Mouse (Mus musculus): ENCODE data around the gene Tmem231. TPM values are rescaled to one million over a fixed set of nuclear protein-coding genes. Genes with fewer than 3 reads are reported as not detected.

Tmem231 gene
- polyA plus RNA-seq, 1 experiment from 2014 or later: 8.2 TPM

DNA sequence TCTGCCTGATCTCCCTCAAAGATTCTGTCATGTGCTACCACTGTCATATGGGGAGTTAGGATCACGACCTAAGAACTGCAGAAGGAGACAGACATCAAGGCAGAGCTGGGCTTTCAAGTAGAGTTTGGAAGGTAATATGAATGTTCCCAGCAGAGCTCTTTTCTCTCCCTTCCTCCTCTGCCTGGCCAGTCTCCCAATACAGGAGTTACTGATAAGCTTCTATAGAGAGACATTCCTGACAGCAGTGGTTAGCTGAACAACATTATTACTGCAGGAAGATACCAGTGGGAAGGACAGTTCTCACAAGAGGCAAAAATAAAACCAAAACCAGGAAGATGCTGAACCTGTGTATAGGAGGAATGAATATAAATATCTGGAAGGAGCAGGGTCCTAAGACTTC lies 28.9 kb upstream of the Tmem231 start:
- DNase-seq (ENCODE audit: low spot score): no peak
- Histone ChIP-seq H3K4me3 (no peak overlapping the region), H3K4me1 (peaks cover 25% of the 10 kb centered on the region), H3K36me3 (peaks cover 18% of the 10 kb centered on the region), H3K27ac (no peak overlapping the region), H3K27me3 (ENCODE audit: insufficient read depth, poor library complexity, severe bottlenecking) (no peaks in the 10 kb centered on the region), H3K9me3 (no peaks in the 10 kb centered on the region)
- WGBS: 36% methylated on average over 1 of the region's 1 CpGs

DNA sequence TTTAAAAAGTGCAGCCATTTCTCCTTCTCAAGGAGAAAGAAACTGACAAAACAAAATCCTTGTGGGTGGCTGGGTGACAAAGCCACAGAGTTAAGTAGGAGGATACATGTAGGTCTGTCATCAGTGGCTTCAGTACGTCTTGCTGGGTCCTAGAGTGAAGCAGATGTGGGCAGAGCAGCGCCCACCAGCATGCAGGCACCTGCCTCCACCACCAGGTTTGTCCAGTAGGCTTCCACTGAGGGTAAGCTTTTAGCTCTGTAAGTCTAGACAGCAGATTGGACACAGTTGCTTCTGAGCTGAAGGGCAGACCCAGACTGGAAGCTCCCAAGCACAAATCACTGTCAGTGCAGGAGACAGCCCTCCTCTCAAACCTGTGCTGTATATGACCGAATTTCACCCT lies 27.6 kb upstream of the Tmem231 start:
- no peaks in the 10 kb centered on the region for H3K27me3 ChIP-seq (ENCODE audit: insufficient read depth, poor library complexity, severe bottlenecking)
- WGBS: 65% methylated on average over 3 of the region's 3 CpGs
- H3K9me3 ChIP-seq: no peaks in the 10 kb centered on the region

DNA sequence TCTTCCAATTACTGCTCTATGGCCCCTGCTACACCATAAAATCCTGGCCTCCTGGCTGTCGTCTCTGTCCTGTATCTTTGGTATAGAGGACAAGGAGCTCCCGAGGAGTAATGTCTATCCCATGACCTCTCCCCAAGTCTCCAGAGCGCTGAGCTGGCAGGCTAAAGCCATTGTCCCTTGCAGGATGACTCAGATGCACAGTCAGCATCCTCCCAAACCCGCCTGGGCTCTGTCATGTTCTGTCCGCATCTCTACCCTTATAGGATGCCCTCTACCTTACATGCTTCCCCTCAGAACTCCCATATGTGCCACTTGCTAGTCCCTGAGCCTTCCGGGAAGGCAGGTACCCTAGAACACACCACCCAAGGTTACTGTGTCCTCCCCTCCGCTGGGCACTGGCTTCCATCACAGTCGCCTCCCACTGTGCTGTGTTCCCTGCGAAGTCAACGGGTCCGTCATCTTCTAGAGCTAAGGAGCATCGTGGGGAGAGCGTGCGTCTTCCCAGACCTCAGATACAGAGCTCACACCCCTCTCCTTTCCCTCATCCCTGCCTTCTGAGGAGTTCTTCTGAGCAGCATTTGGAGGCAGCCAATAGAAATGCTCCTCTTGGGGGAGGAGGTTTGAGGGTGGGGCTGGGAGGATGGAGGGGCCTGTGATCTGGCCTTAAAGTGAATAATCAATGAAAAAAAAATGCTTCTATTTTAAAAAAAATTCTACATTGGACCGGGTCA lies 27.1 kb upstream of the Tmem231 start:
- Histone ChIP-seq H3K4me1 (peaks cover 25% of the 10 kb centered on the region), H3K4me3 (no peak overlapping the region), H3K36me3 (peaks cover 27% of the 10 kb centered on the region), H3K27me3 (ENCODE audit: insufficient read depth, poor library complexity, severe bottlenecking) (no peaks in the 10 kb centered on the region), H3K9me3 (no peaks in the 10 kb centered on the region), H3K27ac (no peak overlapping the region)
- 58% methylated on average over 15 of the region's 15 CpGs for WGBS
- no peak for DNase-seq (ENCODE audit: low spot score)

More for the DNA sequence above, 27.6 kb upstream of the Tmem231 start:
- Histone ChIP-seq H3K4me3 (no peak overlapping the region), H3K36me3 (peaks cover 23% of the 10 kb centered on the region), H3K27ac (no peak overlapping the region), H3K4me1 (peaks cover 25% of the 10 kb centered on the region)
- DNase-seq (ENCODE audit: low spot score): no peak

DNA sequence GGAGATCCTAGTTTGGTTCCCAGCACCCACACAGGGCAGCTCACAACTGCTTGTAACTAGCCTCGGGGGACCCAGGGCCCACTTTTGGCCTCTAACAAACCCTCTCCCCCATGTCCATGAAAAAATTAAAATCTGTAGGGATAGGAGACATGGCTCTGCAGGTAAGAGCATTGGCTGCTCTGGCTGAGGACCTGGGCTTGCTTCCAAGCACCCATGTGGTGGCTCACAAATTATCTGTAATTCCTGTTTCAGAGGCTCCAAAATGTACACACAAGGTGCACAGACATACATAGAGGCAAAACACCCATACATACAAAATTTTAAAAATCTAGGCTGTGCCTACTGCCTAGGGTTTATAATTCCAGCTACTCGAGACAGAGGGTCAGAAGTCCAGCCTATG lies 23.6 kb upstream of the Tmem231 start:
- Histone ChIP-seq H3K4me1 (peaks cover 10% of the 10 kb centered on the region; the same call in 1 of the 2 replicates), H3K9me3 (no peaks in the 10 kb centered on the region), H3K27me3 (ENCODE audit: insufficient read depth, poor library complexity, severe bottlenecking) (no peaks in the 10 kb centered on the region), H3K4me3 (no peak overlapping the region), H3K36me3 (peaks cover 54% of the 10 kb centered on the region), H3K27ac (no peak overlapping the region)
- WGBS: 88% methylated on average over 2 of the region's 2 CpGs
- no peak for DNase-seq (ENCODE audit: low spot score)

DNA sequence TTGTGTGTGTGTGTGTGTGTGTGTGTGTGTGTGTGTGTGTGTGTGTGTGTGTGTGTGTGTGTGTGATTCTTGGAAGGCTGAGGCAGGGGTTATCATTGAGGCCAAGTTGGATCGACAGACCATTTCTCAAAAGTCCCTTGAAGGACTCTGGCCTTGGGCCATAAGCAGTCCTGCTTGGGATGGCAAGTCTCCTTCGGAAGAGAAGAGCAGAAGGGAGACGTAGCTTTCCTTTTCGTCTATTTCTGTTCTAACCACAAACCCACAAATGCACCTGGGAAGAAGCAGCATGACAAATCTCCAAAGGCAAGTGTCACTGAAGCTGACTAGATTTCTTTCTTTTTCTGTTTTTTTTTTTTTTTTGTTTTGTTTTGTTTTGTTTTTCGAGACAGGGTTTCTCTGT lies 22.2 kb upstream of the Tmem231 start:
- Histone ChIP-seq H3K27ac (no peak overlapping the region), H3K36me3 (peaks cover 66% of the 10 kb centered on the region), H3K4me3 (no peak overlapping the region), H3K27me3 (ENCODE audit: insufficient read depth, poor library complexity, severe bottlenecking) (no peaks in the 10 kb centered on the region), H3K4me1 (peaks cover 5% of the 10 kb centered on the region; the same call in 1 of the 2 replicates), H3K9me3 (no peaks in the 10 kb centered on the region)
- DNase-seq (ENCODE audit: low spot score): no peak
- WGBS: 81% methylated on average over 5 of the region's 5 CpGs

DNA sequence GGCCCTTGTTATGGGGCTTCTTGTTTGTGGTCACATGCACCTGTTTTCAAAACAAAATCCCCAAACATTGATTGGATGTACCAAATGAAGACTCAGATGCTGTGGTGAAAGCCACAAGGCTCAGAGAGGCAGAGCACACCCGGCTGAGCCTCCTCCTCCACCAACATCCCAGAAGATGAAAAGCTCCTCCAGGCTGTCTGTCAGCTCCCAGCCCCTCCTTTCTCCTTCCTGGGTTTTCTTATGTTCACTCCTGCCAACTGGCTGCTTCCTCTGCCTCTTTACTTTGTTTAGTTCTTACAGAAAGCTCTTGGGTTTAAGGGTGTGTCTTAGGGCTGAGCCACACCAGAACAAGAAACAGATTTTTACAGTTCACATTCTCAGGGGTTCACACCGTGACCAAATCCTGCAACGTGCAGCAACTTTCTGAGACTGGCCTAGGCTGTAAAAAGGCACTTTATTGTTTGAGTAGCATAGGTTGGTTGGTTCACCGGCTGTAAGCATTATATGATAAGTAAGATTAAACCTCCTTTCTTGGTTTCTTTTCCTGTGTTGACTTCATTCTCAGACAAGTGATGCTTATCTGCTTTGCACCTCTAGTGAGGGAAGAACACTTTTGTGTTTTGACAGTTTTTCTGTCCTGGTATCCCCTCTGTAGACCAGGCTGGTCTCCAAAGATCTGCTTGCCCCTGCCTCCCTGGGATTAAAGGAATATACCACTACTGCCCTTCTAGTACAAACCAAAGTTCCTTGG lies 21.3 kb upstream of the Tmem231 start:
- H3K4me1 ChIP-seq: no peaks in the 10 kb centered on the region
- H3K36me3 ChIP-seq: peaks cover 68% of the 10 kb centered on the region
- 82% methylated on average over 4 of the region's 4 CpGs for WGBS
- H3K27ac ChIP-seq: no peak overlapping the region
- H3K27me3 ChIP-seq (ENCODE audit: insufficient read depth, poor library complexity, severe bottlenecking): no peaks in the 10 kb centered on the region
- H3K4me3 ChIP-seq: no peak overlapping the region
- DNase-seq (ENCODE audit: low spot score): no peak
- no peaks in the 10 kb centered on the region for H3K9me3 ChIP-seq

DNA sequence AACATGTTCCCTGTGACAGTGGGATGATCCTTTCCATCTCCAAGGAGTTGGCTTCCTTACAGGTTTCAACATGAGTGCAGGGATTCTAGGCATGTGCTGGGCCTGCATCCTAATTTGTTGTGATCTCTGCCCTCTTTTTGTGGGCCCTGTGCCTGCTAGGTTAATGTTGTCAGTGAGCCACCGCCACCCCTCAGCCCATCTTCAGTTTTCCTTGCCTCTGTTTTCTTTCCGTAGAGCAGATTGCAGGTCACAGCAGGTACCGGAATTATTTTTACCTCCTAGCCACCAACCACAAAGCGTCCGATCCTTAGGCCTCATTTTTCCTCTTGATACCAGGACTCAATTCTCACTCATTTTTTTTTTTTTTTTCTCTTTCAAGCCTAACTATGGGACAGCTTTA lies 18.3 kb upstream of the Tmem231 start:
- 91% methylated on average over 5 of the region's 5 CpGs for WGBS
- no peak for DNase-seq (ENCODE audit: low spot score)
- peaks cover 74% of the 10 kb centered on the region for H3K36me3 ChIP-seq
- no peaks in the 10 kb centered on the region for H3K4me1 ChIP-seq
- no peak overlapping the region for H3K27ac ChIP-seq
- no peak overlapping the region for H3K4me3 ChIP-seq
- H3K9me3 ChIP-seq: no peaks in the 10 kb centered on the region
- H3K27me3 ChIP-seq (ENCODE audit: insufficient read depth, poor library complexity, severe bottlenecking): no peaks in the 10 kb centered on the region

DNA sequence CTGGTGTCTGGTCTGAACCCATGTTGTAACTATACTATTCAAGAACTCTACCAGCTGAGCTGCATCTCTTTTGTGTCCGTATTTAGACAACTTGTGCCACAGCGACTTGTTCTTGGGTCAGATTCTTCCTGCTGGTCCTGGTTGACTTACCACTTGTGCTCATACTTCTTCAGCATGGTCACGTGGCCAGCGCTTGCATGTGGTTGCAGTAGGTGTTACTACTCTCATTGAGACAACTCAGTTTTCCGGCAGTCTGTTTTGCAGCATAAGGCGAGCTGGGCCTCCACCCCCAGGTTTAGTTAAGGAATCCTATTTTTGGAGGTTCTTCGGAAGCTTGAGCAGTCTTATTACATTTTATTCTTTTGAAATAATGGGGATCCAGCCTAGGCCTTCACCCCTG lies 17.6 kb upstream of the Tmem231 start:
- Histone ChIP-seq H3K4me3 (no peak overlapping the region), H3K27ac (no peak overlapping the region), H3K27me3 (ENCODE audit: insufficient read depth, poor library complexity, severe bottlenecking) (no peaks in the 10 kb centered on the region), H3K4me1 (no peaks in the 10 kb centered on the region), H3K36me3 (peaks cover 73% of the 10 kb centered on the region), H3K9me3 (no peaks in the 10 kb centered on the region)
- WGBS: 89% methylated on average over 7 of the region's 7 CpGs
- DNase-seq (ENCODE audit: low spot score): no peak

DNA sequence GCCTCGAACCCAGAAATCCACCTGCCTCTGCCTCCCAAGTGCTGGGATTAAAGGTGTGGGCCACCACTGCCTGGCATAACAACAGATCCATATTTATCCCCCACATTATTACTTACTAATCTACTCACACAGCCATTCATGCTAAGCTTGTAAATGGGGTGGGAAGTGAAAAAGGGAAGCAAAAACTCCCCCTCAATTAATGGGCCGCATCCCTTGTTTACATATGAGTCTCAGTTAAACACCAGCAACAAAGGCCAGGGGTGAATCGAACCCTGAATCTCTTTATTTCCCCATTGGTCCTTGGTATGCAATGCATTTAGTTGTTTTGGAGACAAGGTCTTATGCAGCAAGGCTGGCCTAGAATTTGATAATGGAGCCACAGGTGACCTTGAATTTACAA lies 17.2 kb upstream of the Tmem231 start:
- Histone ChIP-seq H3K4me3 (no peak overlapping the region), H3K27ac (no peak overlapping the region), H3K4me1 (no peaks in the 10 kb centered on the region), H3K36me3 (peaks cover 74% of the 10 kb centered on the region), H3K27me3 (ENCODE audit: insufficient read depth, poor library complexity, severe bottlenecking) (no peaks in the 10 kb centered on the region), H3K9me3 (no peaks in the 10 kb centered on the region)
- WGBS: 87% methylated on average over 3 of the region's 3 CpGs
- no peak for DNase-seq (ENCODE audit: low spot score)

DNA sequence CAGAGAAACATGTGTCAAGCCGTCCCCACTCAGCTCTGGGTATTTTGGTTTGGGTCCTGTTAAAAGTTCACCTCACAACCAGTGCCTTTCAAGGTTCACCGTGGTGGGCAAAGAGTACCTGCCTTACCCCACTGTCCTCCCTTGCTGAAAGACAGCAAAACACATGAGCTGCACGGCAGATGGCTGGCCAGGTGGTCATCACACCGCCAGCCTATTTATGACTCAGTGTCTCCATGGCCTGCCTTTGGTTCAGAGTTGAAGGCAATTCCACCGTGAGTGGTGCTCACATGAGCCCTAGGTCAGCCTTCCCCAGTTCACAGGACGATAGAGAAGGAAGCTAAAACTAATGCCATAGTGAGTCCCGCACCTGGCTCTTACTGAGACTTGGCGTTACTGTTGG lies 14.3 kb upstream of the Tmem231 start:
- Histone ChIP-seq H3K27me3 (ENCODE audit: insufficient read depth, poor library complexity, severe bottlenecking) (no peaks in the 10 kb centered on the region), H3K4me1 (no peaks in the 10 kb centered on the region), H3K36me3 (peaks cover 74% of the 10 kb centered on the region), H3K9me3 (no peaks in the 10 kb centered on the region), H3K4me3 (no peak overlapping the region), H3K27ac (no peak overlapping the region)
- 89% methylated on average over 8 of the region's 8 CpGs for WGBS
- DNase-seq (ENCODE audit: low spot score): no peak

DNA sequence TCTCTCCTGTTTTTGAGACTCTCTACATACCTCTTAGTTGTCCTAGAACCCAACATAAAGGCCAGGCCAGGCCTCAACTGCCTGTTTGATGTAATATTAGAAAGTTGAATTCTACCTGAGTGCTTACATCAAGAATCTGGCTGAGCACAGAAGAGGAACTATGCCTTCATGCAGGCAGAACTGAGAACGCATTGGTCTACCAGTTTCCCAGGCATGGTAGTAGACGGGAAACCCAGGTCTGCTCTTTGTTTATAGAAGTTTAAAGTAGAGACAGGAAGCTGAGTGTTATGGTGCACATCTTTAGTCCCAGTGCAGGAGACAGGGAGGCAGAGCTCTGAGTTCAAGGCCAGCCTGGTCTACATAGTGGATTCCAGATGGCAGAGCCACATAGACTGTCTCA lies 13.5 kb upstream of the Tmem231 start:
- Histone ChIP-seq H3K27me3 (ENCODE audit: insufficient read depth, poor library complexity, severe bottlenecking) (no peaks in the 10 kb centered on the region), H3K4me1 (peaks cover 1% of the 10 kb centered on the region; the same call in 1 of the 2 replicates), H3K9me3 (no peaks in the 10 kb centered on the region), H3K27ac (no peak overlapping the region), H3K4me3 (no peak overlapping the region), H3K36me3 (peaks cover 77% of the 10 kb centered on the region)
- no peak for DNase-seq (ENCODE audit: low spot score)
- 88% methylated on average over 2 of the region's 2 CpGs for whole genome bisulfite sequencing

DNA sequence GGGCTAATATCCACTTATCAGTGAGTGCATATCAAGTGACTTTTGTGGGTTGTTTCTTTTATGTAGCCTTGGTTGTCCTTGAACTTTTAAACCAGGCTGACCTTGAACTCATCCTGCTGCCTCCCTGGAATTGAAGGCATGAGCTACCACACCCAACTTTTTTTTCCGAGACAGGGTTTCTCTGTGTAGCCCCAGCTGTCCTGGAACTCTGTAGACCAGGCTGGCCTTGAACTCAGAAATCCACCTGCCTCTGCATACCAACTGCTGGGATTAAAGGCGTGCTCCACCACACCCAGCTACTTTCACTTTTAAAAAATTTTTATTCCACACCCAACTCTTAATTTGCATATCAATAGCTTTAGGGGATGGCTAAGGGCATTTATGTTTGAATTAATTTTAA lies 9.9 kb upstream of the Tmem231 start:
- no peak for DNase-seq (ENCODE audit: low spot score)
- Histone ChIP-seq H3K9me3 (no peaks in the 10 kb centered on the region), H3K4me1 (peaks cover 20% of the 10 kb centered on the region), H3K27ac (no peak overlapping the region), H3K36me3 (peaks cover 55% of the 10 kb centered on the region), H3K27me3 (ENCODE audit: insufficient read depth, poor library complexity, severe bottlenecking) (no peaks in the 10 kb centered on the region), H3K4me3 (no peak overlapping the region)
- WGBS: 85% methylated on average over 2 of the region's 2 CpGs

DNA sequence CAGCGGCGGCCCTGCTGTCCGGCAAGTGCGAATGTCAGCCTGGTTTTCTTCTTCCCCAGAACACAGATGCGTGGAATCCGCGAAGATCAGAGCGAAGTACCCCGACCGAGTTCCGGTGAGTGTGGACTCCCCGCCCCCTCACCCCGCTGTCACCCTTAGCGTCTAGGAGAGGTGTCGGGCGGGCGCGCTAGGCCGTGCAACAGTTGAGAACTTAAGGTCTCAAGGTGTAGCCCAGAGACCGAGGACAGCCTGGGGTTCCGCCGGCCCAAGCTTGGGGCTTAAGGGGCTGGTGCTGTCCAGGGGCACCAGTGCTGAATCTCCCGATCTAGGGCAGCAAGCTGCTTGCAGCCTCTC lies 7.4 kb upstream of the Tmem231 start:
- H3K36me3 ChIP-seq: peaks cover 35% of the 10 kb centered on the region
- no peaks in the 10 kb centered on the region for H3K9me3 ChIP-seq
- H3K27ac ChIP-seq: peak overlapping the region; percentile 88
- H3K4me1 ChIP-seq: peaks cover 20% of the 10 kb centered on the region
- WGBS: under 1% methylated on average over 23 of the region's 23 CpGs
- H3K27me3 ChIP-seq (ENCODE audit: insufficient read depth, poor library complexity, severe bottlenecking): no peaks in the 10 kb centered on the region
- peak overlapping the region; percentile 89 for H3K4me3 ChIP-seq
- DNase-seq (ENCODE audit: low spot score): peak; percentile 86
